Mouse (Mus musculus): ENCODE results near the gene Selenoo. TPM values are rescaled to one million over a fixed set of nuclear protein-coding genes. Genes with fewer than 3 reads are reported as not detected.

Selenoo gene
- polyA plus RNA-seq, 1 experiment from 2014 or later: 23.0 TPM

DNA sequence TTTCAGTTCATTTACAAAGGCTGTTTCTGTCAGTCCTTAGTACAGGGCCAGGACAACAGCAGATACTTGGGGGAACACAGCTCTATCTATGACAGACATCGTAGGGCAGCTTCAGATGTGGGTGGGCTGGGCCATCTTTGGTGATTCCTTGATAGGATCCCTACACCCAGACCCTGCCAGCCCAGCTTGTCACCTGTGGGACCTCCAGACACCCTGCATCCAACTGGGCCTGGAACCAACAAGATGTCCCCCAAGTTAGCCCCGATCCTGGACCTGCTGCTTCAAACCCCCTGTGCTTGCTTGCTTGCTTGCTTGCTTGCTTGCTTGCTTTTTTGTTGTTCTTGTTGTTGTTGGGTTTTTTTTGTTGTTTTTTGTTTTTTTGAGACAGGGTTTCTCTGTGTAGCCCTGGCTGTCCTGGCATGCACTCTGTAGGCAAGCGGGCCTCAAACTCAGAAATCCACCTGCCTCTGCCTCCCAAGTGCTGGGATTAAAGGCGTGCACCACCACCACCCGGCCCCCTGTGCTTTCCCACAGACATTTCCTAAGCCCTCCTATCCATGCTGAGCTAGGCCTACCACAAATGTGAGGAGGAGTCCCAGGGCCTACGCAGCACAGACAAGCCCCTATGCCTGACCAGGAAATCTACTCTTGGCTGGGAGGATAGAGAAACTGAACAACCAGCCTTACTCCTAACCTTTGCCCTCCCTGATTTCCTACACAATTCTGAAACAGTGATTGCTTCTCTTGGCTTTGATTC is 26.9 kb upstream of the Selenoo start:
- Histone ChIP-seq H3K27ac (no peak overlapping the region), H3K27me3 (ENCODE audit: control insufficient read depth, insufficient read depth, low read length) (peaks cover 12% of the 10 kb centered on the region), H3K4me2 (replicated peaks) (no peak overlapping the region), H3K9ac (no peak overlapping the region), H3K36me3 (replicated peaks; ENCODE audit: control insufficient read depth, insufficient read depth) (no peaks in the 10 kb centered on the region), H3K9me3 (ENCODE audit: control insufficient read depth, low read length) (no peaks in the 10 kb centered on the region), H3K4me1 (replicated peaks; ENCODE audit: control insufficient read depth, insufficient read depth, low read length) (peaks cover 20% of the 10 kb centered on the region), H3K4me3 (replicated peaks; ENCODE audit: low read length) (no peak overlapping the region)
- 90% methylated on average over 6 of the region's 6 CpGs for WGBS
- DNase-seq (ENCODE audit: low spot score) (no peak), ATAC-seq (ENCODE audit: low FRiP score) (no peak)

DNA sequence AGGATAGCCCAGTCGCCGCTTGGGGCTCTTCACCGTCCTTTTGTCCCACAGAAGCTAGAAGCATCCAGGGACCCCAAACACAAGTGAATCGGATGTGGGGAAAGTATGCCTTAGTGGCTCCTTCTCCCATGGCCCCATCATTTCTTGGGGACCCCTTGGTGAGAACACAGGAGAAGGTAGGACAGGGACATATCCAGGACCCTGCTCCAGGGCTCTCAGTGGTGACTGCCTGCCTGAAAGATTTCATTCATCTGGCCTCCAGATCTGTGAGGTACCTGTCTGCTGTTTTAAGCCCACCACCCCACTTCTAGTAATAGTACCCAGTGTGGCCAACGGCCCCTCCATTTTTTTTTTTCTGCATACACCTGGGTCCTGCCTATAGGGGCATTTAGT is 26.4 kb upstream of the Selenoo start:
- Histone ChIP-seq H3K9ac (no peak overlapping the region), H3K4me1 (replicated peaks; ENCODE audit: control insufficient read depth, insufficient read depth, low read length) (peaks cover 20% of the 10 kb centered on the region), H3K27ac (no peak overlapping the region), H3K4me2 (replicated peaks) (no peak overlapping the region), H3K9me3 (ENCODE audit: control insufficient read depth, low read length) (no peaks in the 10 kb centered on the region), H3K36me3 (replicated peaks; ENCODE audit: control insufficient read depth, insufficient read depth) (no peaks in the 10 kb centered on the region), H3K27me3 (ENCODE audit: control insufficient read depth, insufficient read depth, low read length) (peaks cover 18% of the 10 kb centered on the region), H3K4me3 (replicated peaks; ENCODE audit: low read length) (no peak overlapping the region)
- 94% methylated on average over 5 of the region's 5 CpGs for WGBS
- ATAC-seq (ENCODE audit: low FRiP score) (no peak), DNase-seq (ENCODE audit: low spot score) (no peak)

DNA sequence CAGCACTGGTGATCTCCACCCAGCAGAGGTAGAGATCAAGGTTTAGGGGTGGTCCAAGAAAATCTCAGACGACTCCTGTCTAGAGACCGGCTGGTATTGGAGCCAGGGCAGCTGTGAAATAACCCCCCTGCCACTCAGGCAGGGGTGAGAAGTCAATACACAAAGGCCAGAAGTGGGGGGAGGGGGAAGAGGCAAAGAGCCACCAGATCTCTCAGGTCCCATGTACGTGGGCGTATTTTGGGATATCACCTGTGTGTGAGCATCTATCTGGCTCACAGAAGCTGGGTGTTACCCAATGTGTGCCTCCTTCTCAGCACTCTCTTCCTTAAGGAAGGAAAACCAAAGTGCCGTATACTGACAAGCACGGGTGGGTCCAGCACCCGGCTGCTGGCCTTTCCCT is 25.9 kb upstream of the Selenoo start:
- H3K4me1 ChIP-seq (replicated peaks; ENCODE audit: control insufficient read depth, insufficient read depth, low read length): peaks cover 20% of the 10 kb centered on the region
- no peak overlapping the region for H3K4me3 ChIP-seq (replicated peaks; ENCODE audit: low read length)
- DNase-seq (ENCODE audit: low spot score) (no peak), ATAC-seq (ENCODE audit: low FRiP score) (no peak)
- no peaks in the 10 kb centered on the region for H3K9me3 ChIP-seq (ENCODE audit: control insufficient read depth, low read length)
- peaks cover 22% of the 10 kb centered on the region for H3K27me3 ChIP-seq (ENCODE audit: control insufficient read depth, insufficient read depth, low read length)
- no peak overlapping the region for H3K27ac ChIP-seq
- H3K36me3 ChIP-seq (replicated peaks; ENCODE audit: control insufficient read depth, insufficient read depth): peaks cover 3% of the 10 kb centered on the region; the same call in 1 of the 2 replicates
- H3K4me2 ChIP-seq (replicated peaks): no peak overlapping the region
- H3K9ac ChIP-seq: no peak overlapping the region
- WGBS: 84% methylated on average over 7 of the region's 7 CpGs

DNA sequence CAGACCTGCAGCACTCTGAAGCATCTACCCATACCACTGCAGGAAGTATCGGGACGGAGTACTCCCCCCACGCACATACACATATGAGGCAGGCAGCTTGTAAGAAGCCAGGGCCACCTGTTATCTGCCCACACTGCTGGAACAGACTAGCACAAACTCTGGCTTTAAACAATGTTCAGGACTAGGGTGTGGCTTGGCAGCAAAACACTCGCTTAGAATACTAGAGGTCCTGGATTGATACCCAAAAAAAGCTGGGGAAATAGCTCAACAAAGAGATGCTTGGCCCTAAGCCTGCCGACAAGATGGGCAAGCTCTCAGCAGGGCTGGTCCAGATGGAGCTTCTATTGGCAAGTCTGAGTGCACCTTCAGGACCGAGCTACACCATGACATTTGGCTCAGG is 25.3 kb upstream of the Selenoo start:
- Histone ChIP-seq H3K27ac (no peak overlapping the region), H3K4me2 (replicated peaks) (no peak overlapping the region), H3K9ac (no peak overlapping the region), H3K4me1 (replicated peaks; ENCODE audit: control insufficient read depth, insufficient read depth, low read length) (peaks cover 20% of the 10 kb centered on the region), H3K4me3 (replicated peaks; ENCODE audit: low read length) (no peak overlapping the region), H3K27me3 (ENCODE audit: control insufficient read depth, insufficient read depth, low read length) (peaks cover 27% of the 10 kb centered on the region), H3K36me3 (replicated peaks; ENCODE audit: control insufficient read depth, insufficient read depth) (peaks cover 9% of the 10 kb centered on the region; the same call in 1 of the 2 replicates), H3K9me3 (ENCODE audit: control insufficient read depth, low read length) (no peaks in the 10 kb centered on the region)
- ATAC-seq (ENCODE audit: low FRiP score): no peak
- 81% methylated on average over 6 of the region's 6 CpGs for WGBS
- DNase-seq (ENCODE audit: low spot score): no peak

DNA sequence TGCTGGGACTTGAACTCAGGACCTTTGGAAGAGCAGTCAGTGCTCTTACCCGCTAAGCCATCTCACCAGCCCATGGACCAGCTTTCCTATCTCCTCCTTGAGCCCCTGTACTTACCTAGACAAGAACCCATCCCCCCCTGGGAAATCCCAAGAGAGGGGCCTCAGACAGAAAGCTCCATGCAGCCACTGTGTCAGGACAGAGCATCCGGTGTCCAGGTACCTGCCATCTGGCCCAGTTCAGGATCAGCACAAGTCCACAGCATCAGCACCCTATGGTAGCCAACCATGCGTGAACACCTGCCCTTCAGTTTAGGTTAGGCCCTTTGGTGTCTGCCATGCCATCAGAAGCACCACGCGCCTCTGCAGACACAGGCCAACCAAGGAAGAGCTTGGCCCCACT is 24.0 kb upstream of the Selenoo start:
- Histone ChIP-seq H3K27me3 (ENCODE audit: control insufficient read depth, insufficient read depth, low read length) (peaks cover 32% of the 10 kb centered on the region), H3K9ac (no peak overlapping the region), H3K4me3 (replicated peaks; ENCODE audit: low read length) (no peak overlapping the region), H3K4me2 (replicated peaks) (no peak overlapping the region), H3K9me3 (ENCODE audit: control insufficient read depth, low read length) (no peaks in the 10 kb centered on the region), H3K4me1 (replicated peaks; ENCODE audit: control insufficient read depth, insufficient read depth, low read length) (peaks cover 14% of the 10 kb centered on the region), H3K36me3 (replicated peaks; ENCODE audit: control insufficient read depth, insufficient read depth) (peaks cover 20% of the 10 kb centered on the region), H3K27ac (no peak overlapping the region)
- ATAC-seq (ENCODE audit: low FRiP score): no peak
- no peak for DNase-seq (ENCODE audit: low spot score)
- WGBS: 91% methylated on average over 5 of the region's 5 CpGs

DNA sequence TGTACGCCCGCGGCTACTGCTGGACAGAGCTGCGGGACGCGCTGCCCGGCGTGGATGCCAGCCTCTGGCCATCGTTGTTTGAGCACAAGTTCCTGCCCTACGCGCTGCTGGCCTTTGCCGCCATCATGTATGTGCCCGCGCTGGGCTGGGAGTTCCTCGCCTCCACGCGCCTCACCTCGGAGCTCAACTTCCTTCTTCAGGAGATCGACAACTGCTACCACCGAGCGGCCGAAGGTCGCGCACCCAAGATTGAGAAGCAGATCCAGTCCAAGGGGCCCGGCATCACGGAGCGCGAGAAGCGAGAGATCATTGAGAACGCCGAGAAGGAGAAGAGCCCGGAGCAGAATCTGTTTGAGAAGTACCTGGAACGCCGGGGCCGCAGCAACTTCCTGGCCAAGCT is 21.3 kb upstream of the Selenoo start:
- no peak for ATAC-seq (ENCODE audit: low FRiP score)
- 42% methylated on average over 35 of the region's 35 CpGs for WGBS
- no peak for DNase-seq (ENCODE audit: low spot score)

DNA sequence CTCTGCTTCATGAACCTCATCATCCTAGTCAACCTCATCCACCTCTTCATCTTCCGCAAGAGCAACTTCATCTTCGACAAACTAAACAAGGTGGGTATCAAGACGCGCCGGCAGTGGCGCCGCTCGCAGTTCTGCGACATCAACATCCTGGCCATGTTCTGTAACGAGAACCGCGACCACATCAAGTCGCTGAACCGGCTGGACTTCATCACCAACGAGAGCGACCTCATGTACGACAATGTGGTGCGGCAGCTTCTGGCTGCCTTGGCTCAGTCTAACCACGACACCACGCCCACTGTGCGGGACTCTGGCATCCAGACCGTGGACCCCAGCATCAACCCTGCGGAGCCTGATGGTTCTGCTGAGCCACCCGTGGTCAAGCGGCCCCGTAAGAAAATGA is 20.7 kb upstream of the Selenoo start:
- no peak for ATAC-seq (ENCODE audit: low FRiP score)
- Histone ChIP-seq H3K4me1 (replicated peaks; ENCODE audit: control insufficient read depth, insufficient read depth, low read length) (no peaks in the 10 kb centered on the region), H3K9ac (no peak overlapping the region), H3K4me3 (replicated peaks; ENCODE audit: low read length) (no peak overlapping the region), H3K27ac (no peak overlapping the region), H3K27me3 (ENCODE audit: control insufficient read depth, insufficient read depth, low read length) (peaks cover 32% of the 10 kb centered on the region), H3K36me3 (replicated peaks; ENCODE audit: control insufficient read depth, insufficient read depth) (peaks cover 24% of the 10 kb centered on the region), H3K4me2 (replicated peaks) (no peak overlapping the region), H3K9me3 (ENCODE audit: control insufficient read depth, low read length) (no peaks in the 10 kb centered on the region)
- 35% methylated on average over 26 of the region's 26 CpGs for WGBS
- DNase-seq (ENCODE audit: low spot score): no peak

More for the DNA sequence above, 21.3 kb upstream of the Selenoo start:
- Histone ChIP-seq H3K36me3 (replicated peaks; ENCODE audit: control insufficient read depth, insufficient read depth) (peaks cover 24% of the 10 kb centered on the region), H3K27me3 (ENCODE audit: control insufficient read depth, insufficient read depth, low read length) (peaks cover 32% of the 10 kb centered on the region), H3K9ac (no peak overlapping the region), H3K27ac (no peak overlapping the region), H3K9me3 (ENCODE audit: control insufficient read depth, low read length) (no peaks in the 10 kb centered on the region), H3K4me1 (replicated peaks; ENCODE audit: control insufficient read depth, insufficient read depth, low read length) (no peaks in the 10 kb centered on the region), H3K4me3 (replicated peaks; ENCODE audit: low read length) (no peak overlapping the region; the same call in 1 of the 2 replicates), H3K4me2 (replicated peaks) (no peak overlapping the region)

DNA sequence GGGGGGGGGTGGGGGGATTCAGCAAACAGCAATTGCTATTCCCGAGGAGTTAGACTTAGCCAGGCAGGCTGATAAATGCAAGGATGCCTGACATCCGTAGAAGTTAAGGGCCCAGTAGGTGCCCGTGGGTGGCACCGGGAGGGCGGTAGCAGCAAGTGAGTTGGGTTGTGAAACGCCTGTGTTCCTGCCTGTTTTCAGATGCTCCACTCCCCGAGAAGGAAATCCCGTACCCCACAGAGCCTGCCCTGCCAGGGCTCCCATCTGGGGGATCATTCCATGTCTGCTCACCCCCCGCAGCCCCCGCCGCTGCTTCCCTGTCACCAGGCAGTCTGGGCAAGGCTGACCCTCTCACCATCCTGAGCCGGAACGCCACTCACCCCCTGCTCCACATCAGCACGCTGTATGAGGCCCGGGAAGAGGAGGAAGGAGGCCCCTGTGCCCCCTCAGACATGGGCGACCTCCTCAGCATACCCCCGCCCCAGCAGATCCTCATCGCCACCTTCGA is 19.5 kb upstream of the Selenoo start:
- WGBS: 76% methylated on average over 18 of the region's 19 CpGs
- Histone ChIP-seq H3K27me3 (ENCODE audit: control insufficient read depth, insufficient read depth, low read length) (peaks cover 32% of the 10 kb centered on the region), H3K4me2 (replicated peaks) (no peak overlapping the region)

DNA sequence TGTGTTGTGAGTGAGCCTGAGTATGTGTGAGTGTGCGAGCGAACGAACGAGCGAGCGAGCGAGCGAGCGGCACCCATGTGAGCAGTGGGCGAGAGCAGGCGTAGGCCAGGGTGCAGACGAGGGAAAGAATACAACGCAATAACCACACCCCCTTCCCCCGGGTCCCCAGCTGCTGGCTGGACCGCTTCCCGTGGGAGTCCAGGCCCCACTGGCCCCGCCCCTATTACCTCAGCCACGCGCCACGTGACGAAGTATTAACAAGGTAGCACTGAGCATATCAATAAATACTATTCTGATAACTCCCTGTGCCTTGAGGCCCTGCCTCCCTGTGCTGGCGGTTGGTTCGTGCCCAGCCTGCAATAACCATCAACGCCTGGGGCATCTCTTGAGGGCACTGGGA is 18.3 kb upstream of the Selenoo start:
- no peaks in the 10 kb centered on the region for H3K9me3 ChIP-seq (ENCODE audit: control insufficient read depth, low read length)
- no peak overlapping the region for H3K9ac ChIP-seq
- DNase-seq (ENCODE audit: low spot score) (no peak), ATAC-seq (ENCODE audit: low FRiP score) (no peak)
- H3K4me2 ChIP-seq (replicated peaks): no peak overlapping the region
- no peak overlapping the region for H3K27ac ChIP-seq
- H3K27me3 ChIP-seq (ENCODE audit: control insufficient read depth, insufficient read depth, low read length): peaks cover 32% of the 10 kb centered on the region
- peaks cover 24% of the 10 kb centered on the region for H3K36me3 ChIP-seq (replicated peaks; ENCODE audit: control insufficient read depth, insufficient read depth)
- WGBS: 69% methylated on average over 24 of the region's 24 CpGs
- H3K4me1 ChIP-seq (replicated peaks; ENCODE audit: control insufficient read depth, insufficient read depth, low read length): peaks cover 15% of the 10 kb centered on the region
- no peak overlapping the region for H3K4me3 ChIP-seq (replicated peaks; ENCODE audit: low read length)

More for the DNA sequence above, 19.5 kb upstream of the Selenoo start:
- Histone ChIP-seq H3K4me1 (replicated peaks; ENCODE audit: control insufficient read depth, insufficient read depth, low read length) (peaks cover 3% of the 10 kb centered on the region), H3K9ac (no peak overlapping the region), H3K36me3 (replicated peaks; ENCODE audit: control insufficient read depth, insufficient read depth) (peaks cover 24% of the 10 kb centered on the region), H3K9me3 (ENCODE audit: control insufficient read depth, low read length) (no peaks in the 10 kb centered on the region), H3K27ac (no peak overlapping the region), H3K4me3 (replicated peaks; ENCODE audit: low read length) (no peak overlapping the region)
- no peak for ATAC-seq (ENCODE audit: low FRiP score)
- no peak for DNase-seq (ENCODE audit: low spot score)
